Comparison of ENCODE assay signal across 9 mouse cellular contexts in genomic region chr15:71375775-71376174, GRCm38 (mm10).
DNase-seq lines count a peak whose midpoint lies in the region; ATAC-seq and TF ChIP-seq lines count a peak whose summit lies in the region.
"Had no signal": no experiment of that assay in that cellular context is flagged by ENCODE, and none has a peak within 500 bp of the region (broad histone marks: within the 10 kb centered on the region; RNA-seq: fewer than 3 reads in every experiment).

No protein-coding gene starts in this region.

- no peak for TF ChIP-seq POLR2A in brain, embryonic 14.5 days (IDR thresholded peaks at IDR 0.05; ENCODE audit: borderline replicate concordance, extremely low read depth, insufficient read depth, insufficient read length, poor library complexity, severe bottlenecking)

- peak; percentile 35 for TF ChIP-seq CTCF in Patski (IDR thresholded peaks at IDR 0.05)
- peak; percentile 63; the same call in 1 of the 2 replicates for TF ChIP-seq CTCF in brain, embryonic 14.5 days (IDR thresholded peaks at IDR 0.05; ENCODE audit: borderline replicate concordance, extremely low read depth, insufficient read depth, insufficient read length)

- DNase-seq in Patski (ENCODE audit: low read depth, low spot score), result no peak
- peak; percentile 88 for DNase-seq in brain, embryonic 14.5 days (ENCODE audit: low read depth)
- DNase-seq in forebrain, embryonic 11.5 days (ENCODE audit: low spot score), result peak; percentile 59
- peak; percentile 63 for DNase-seq in layer of hippocampus, adult 11-12 months (ENCODE audit: low spot score)
- DNase-seq in spleen, postnatal 36 days (ENCODE audit: low spot score in 2 of 2), result no peak
- no peak for DNase-seq in thymus, postnatal 14 days

- no peaks in the 10 kb centered on the region for H3K4me1 ChIP-seq in forebrain, embryonic 11.5 days (replicated peaks; ENCODE audit: control insufficient read depth, insufficient read depth, low read length)
- H3K4me1 ChIP-seq in midbrain, embryonic 15.5 days, result no peaks in the 10 kb centered on the region

- WGBS in forebrain, embryonic 11.5 days, result 48% methylated on average over 3 of the region's 3 CpGs
- 37% methylated on average over 3 of the region's 3 CpGs for WGBS in midbrain, embryonic 15.5 days

- no peak overlapping the region for H3K27ac ChIP-seq in forebrain, embryonic 11.5 days (ENCODE audit: low read depth, low read length)
- no peak overlapping the region for H3K27ac ChIP-seq in midbrain, embryonic 15.5 days
- H3K27ac ChIP-seq: liver, embryonic 14.5 days had no signal

- no peaks in the 10 kb centered on the region for H3K27me3 ChIP-seq in Patski
- no peaks in the 10 kb centered on the region for H3K27me3 ChIP-seq in forebrain, embryonic 11.5 days (ENCODE audit: control insufficient read depth, insufficient read depth, low read length)
- H3K27me3 ChIP-seq in midbrain, embryonic 15.5 days (replicated peaks), result no peaks in the 10 kb centered on the region

- H3K36me3 ChIP-seq in forebrain, embryonic 11.5 days (ENCODE audit: control insufficient read depth, insufficient read depth, low read length), result no peaks in the 10 kb centered on the region
- no peaks in the 10 kb centered on the region for H3K36me3 ChIP-seq in midbrain, embryonic 15.5 days (replicated peaks)

- in situ Hi-C loops in Patski (cut with MboI; ENCODE audit: low pct_unique_long_range_greater_than_20kb), result no loop called here

- POLR2A ChIA-PET in Patski (lab: Charles Lee), result no interaction called here

- H3K9ac ChIP-seq in forebrain, embryonic 11.5 days (ENCODE audit: low read length), result no peak overlapping the region
- no peak overlapping the region for H3K9ac ChIP-seq in midbrain, embryonic 15.5 days
- H3K9ac ChIP-seq: liver, embryonic 14.5 days had no signal

- ATAC-seq in Patski, result peak; percentile 47
- ATAC-seq in forebrain, embryonic 11.5 days (replicated peaks; ENCODE audit: low FRiP score), result peak; percentile 80
- ATAC-seq in midbrain, embryonic 15.5 days (replicated peaks), result peak; percentile 87
- ATAC-seq in megakaryocyte-erythroid progenitor cell, adult 5-6 weeks (replicated peaks; ENCODE audit: low FRiP score, low TSS enrichment, poor library complexity, severe bottlenecking), result no peak

- no peaks in the 10 kb centered on the region for H3K9me3 ChIP-seq in forebrain, embryonic 11.5 days (ENCODE audit: control insufficient read depth, low read length)
- no peaks in the 10 kb centered on the region for H3K9me3 ChIP-seq in midbrain, embryonic 15.5 days

- no peak overlapping the region for H3K4me2 ChIP-seq in forebrain, embryonic 11.5 days (ENCODE audit: low read depth, low read length, severe bottlenecking)
- H3K4me2 ChIP-seq in midbrain, embryonic 15.5 days, result no peak overlapping the region

- no peak overlapping the region for H3K4me3 ChIP-seq in forebrain, embryonic 11.5 days (ENCODE audit: low read depth, low read length)
- H3K4me3 ChIP-seq in midbrain, embryonic 15.5 days, result no peak overlapping the region

- CTCF ChIA-PET in Patski (lab: Charles Lee), result no interaction called here

Comparison
In these comparisons a context has a peak if more than half of its experiments do, and no peak if none do; other contexts are left out.
1. DNase-seq: peak in brain, embryonic 14.5 days (single experiment), forebrain, embryonic 11.5 days (single experiment) and layer of hippocampus, adult 11-12 months (single experiment); none in Patski (single experiment), spleen, postnatal 36 days (0 of 2) and thymus, postnatal 14 days (single experiment).